Mouse (Mus musculus) gastrocnemius, postnatal 4 days (tissue): ENCODE measurements around the gene Hrk. TPM values are rescaled to one million over a fixed set of nuclear protein-coding genes. Genes with fewer than 3 reads are reported as not detected.

ENCODE experiments used
- DNase-seq, 2 experiments: peaks; one replicate each; pipeline ENCODE4 v3.0.0; 2021 to 2022; ENCODE audit warnings: low spot score in 2 of 2, mixed read lengths in 2 of 2
- long read RNA-seq, 2 experiments: library from polyadenylated mRNA; stranded (forward); transcript quantifications; one replicate each; pipeline ENCODE4 v2.0.0; 2021
- total RNA-seq, 2 experiments: library from RNA; stranded (reverse); gene quantifications; 2 replicates each; pipeline ENCODE4 v1.2.3; 2021

Gene Hrk
- total RNA-seq, result not detected
- long read RNA-seq, experiment 1, result 0 reads
- long read RNA-seq, experiment 2, result 0 reads

- no peak for DNase-seq
Observed at GRCm38 (mm10) chr5:118164581-118164980, at the start of gene Hrk. Gene Hrk, plus strand, starts transcription at chr5:118164648.

- DNase-seq, result no peak
Observed at GRCm38 (mm10) chr5:118118351-118118750, 46.1 kb upstream of the Hrk start.

- DNase-seq, result no peak
Observed at GRCm38 (mm10) chr5:118118922-118119321, 45.5 kb upstream of the Hrk start.

- DNase-seq, result no peak
Observed at GRCm38 (mm10) chr5:118120670-118121069, 43.8 kb upstream of the Hrk start.

- no peak for DNase-seq
Observed at GRCm38 (mm10) chr5:118121928-118122327, 42.5 kb upstream of the Hrk start.

- DNase-seq, result no peak
Observed at GRCm38 (mm10) chr5:118123096-118123495, 41.4 kb upstream of the Hrk start.

- no peak for DNase-seq
Observed at GRCm38 (mm10) chr5:118126671-118127070, 37.8 kb upstream of the Hrk start.

- peak in 1 of 2 experiments; percentile 39 for DNase-seq
Observed at GRCm38 (mm10) chr5:118128208-118128607, 36.2 kb upstream of the Hrk start.

GRCm38 (mm10) chr5:118128651-118129050, 35.8 kb upstream of the Hrk start:
- no peak for DNase-seq

GRCm38 (mm10) chr5:118136391-118136790, 28.1 kb upstream of the Hrk start:
- no peak for DNase-seq

- DNase-seq, result no peak
Observed at GRCm38 (mm10) chr5:118139630-118140029, 24.8 kb upstream of the Hrk start.

- no peak for DNase-seq
Observed at GRCm38 (mm10) chr5:118142471-118142870, 22.0 kb upstream of the Hrk start.

GRCm38 (mm10) chr5:118143211-118144026, 21.0 kb upstream of the Hrk start:
- peak in 1 of 2 experiments; percentile 40 for DNase-seq

- DNase-seq, result no peak
Observed at GRCm38 (mm10) chr5:118144327-118144726, 20.1 kb upstream of the Hrk start.

- no peak for DNase-seq
Observed at GRCm38 (mm10) chr5:118144770-118145169, 19.7 kb upstream of the Hrk start.

- DNase-seq, result no peak
Observed at GRCm38 (mm10) chr5:118145458-118145857, 19.0 kb upstream of the Hrk start.

- no peak for DNase-seq
Observed at GRCm38 (mm10) chr5:118145999-118146679, 18.3 kb upstream of the Hrk start.

- DNase-seq, result no peak
Observed at GRCm38 (mm10) chr5:118147264-118147663, 17.2 kb upstream of the Hrk start.

GRCm38 (mm10) chr5:118149711-118150110, 14.7 kb upstream of the Hrk start:
- DNase-seq, result peak in 1 of 2 experiments; percentile 61

- DNase-seq, result peak; percentile 82 to 89
Observed at GRCm38 (mm10) chr5:118154839-118155564, 9.4 kb upstream of the Hrk start, which contains the start of gene Fbxw8. Gene Fbxw8, minus strand, starts transcription at chr5:118155464.

GRCm38 (mm10) chr5:118155565-118155947, 8.9 kb upstream of the Hrk start:
- DNase-seq, result no peak

- no peak for DNase-seq
Observed at GRCm38 (mm10) chr5:118156976-118157375, 7.5 kb upstream of the Hrk start.
